Mouse (Mus musculus) testis, adult 2 months (tissue): ENCODE measurements at regions not wholly inside any gene's neighbourhood (a gene's known extent, or its start where the extent isn't known, plus 50 kb on each side); places are given as distances from the start of the nearest gene placed in this dataset.

Source experiments
- H3K27ac ChIP-seq: fragments of 200-500 bp; 2 replicates; pipeline ENCODE4 v1.5.1; 2012; ENCODE audit warnings: low read depth, low read length; ENCODE audit not compliant: control insufficient read depth, insufficient read depth
- H3K27me3 ChIP-seq: fragments of 200-500 bp; 2 replicates; pipeline ENCODE4 v1.6.1; 2012; ENCODE audit warnings: mild to moderate bottlenecking, low read length, moderate library complexity; ENCODE audit not compliant: control insufficient read depth, insufficient read depth
- H3K36me3 ChIP-seq: fragments of 200-500 bp; 2 replicates; pipeline ENCODE4 v1.6.1; 2012; ENCODE audit warnings: mild to moderate bottlenecking, low read length; ENCODE audit not compliant: control insufficient read depth, insufficient read depth
- H3K4me1 ChIP-seq: fragments of 200-500 bp; 2 replicates; pipeline ENCODE4 v1.6.1; 2012; ENCODE audit warnings: low read length; ENCODE audit not compliant: control insufficient read depth, insufficient read depth
- H3K4me3 ChIP-seq: fragments of 200-500 bp; 2 replicates; pipeline ENCODE4 v1.5.1; 2012; ENCODE audit warnings: low read depth, mild to moderate bottlenecking, low read length, moderate library complexity, mixed read lengths; ENCODE audit not compliant: control insufficient read depth
- POLR2A ChIP-seq: fragments of 200-500 bp; IDR thresholded peaks from 2 replicates; pipeline ENCODE4 v1.6.1; 2012; ENCODE audit warnings: low read depth, mild to moderate bottlenecking, inconsistent platforms, low read length, moderate library complexity; ENCODE audit not compliant: control insufficient read depth

DNA sequence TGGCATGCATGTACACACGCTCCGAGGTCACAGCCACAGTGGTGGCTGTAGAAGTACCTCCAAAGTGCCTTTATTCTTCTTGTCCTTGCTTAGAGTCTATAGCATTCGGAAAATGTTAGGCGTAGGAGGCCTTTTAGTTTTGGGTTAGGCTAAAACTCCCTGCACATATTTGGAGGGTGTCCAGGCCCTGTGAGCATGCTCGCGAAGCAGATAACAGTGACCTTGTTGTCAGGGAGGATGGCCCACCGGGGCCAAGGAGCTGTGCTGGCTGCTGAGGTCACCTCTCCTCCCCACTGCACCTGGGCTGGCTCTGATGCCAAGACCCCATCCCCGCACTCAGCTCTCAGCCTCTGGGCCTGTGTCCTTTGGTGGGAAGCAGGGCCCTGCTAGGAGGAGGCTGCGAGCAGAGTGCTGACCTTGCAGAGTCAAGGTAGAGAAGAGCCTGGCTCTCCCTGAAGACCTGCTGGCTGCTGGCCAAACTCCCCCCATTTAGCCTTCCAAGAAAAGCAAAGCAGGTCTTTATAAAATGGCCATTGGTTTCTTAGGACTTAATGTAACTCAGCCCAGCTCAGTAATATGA is 186.9 kb downstream of the Tdh start:
- no peak for TF ChIP-seq POLR2A
- Histone ChIP-seq H3K27ac (peak overlapping the region; percentile 57; the same call in 1 of the 2 replicates), H3K4me3 (no peak overlapping the region), H3K4me1 (0 out of 2 replicates have a peak, but pooled peaks cover 2% of the 10 kb centered on the region), H3K27me3 (no peaks in the 10 kb centered on the region), H3K36me3 (no peaks in the 10 kb centered on the region)
